Mouse (Mus musculus) layer of hippocampus, adult 9-11 months (tissue): ENCODE measurements around the gene 1700009N14Rik.

ENCODE experiments used
- DNase-seq: peaks from one replicate; pipeline ENCODE4 v3.0.0; 2022

Gene 1700009N14Rik

DNA sequence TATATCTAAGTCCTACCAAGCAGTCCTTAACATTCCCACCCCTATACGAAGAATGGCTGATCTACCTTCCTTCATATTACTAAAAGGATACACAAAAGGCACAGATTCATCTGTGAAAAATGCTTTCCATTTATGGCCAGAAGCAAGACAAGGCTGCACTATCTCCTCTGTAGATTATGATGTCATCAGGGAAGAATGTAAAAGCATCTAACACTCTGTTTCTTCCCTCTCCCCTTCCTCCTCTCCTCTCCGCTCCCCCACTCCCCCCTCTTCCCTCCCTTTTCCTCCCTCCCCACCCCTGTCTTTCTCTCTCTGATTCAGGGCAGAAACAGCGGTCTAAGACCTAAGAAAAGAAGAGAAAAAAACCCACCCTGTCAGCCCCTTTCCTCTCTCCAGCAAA is at the start of gene 1700009N14Rik:
TSS of gene 1700009N14Rik (plus strand) at position 227 of the 400 bp plus-strand sequence.
- no peak for DNase-seq

DNA sequence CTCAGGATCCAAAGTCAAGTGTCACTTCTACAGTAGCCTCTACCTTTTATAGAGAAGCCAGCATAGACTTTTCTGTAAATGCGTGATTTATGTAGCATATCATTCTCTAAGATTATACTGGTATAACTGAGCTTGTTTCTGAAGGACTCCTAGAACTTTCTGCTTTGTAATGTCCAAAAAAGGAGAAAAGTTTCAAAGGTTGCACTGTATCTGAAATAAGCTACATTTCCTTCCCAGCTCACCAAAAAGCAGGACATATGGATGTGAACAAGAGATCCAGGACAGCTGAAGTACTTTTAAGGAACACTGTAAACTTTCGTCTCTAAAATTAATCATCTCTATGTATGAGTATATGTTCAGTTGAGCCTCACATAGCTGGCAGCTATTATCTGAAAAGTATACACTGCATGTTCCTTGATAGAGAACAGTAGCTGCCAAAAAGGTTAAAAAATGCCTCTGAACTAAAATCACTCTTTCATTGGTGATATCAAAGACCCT is 12.2 kb upstream of the 1700009N14Rik start:
- DNase-seq: no peak

DNA sequence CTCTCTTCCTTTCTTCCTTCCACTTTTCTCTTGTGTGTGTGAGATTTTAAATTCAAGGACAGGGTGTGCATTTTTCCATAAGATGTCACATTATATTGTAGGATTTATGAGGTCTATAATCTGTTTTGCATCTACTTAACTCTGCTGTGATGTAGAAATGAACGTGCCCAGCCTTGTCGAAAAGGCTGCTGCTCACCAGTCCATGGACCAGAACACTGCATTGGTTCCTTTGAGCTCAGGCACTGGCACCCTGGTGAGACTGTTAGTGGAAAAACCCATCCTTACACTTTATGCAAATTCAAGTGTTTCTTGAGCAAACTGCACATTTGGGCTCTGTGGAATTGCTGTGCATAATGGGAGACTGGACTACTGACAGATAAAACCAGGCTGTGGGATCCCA is 24.2 kb downstream of the 1700009N14Rik start:
- DNase-seq: no peak

DNA sequence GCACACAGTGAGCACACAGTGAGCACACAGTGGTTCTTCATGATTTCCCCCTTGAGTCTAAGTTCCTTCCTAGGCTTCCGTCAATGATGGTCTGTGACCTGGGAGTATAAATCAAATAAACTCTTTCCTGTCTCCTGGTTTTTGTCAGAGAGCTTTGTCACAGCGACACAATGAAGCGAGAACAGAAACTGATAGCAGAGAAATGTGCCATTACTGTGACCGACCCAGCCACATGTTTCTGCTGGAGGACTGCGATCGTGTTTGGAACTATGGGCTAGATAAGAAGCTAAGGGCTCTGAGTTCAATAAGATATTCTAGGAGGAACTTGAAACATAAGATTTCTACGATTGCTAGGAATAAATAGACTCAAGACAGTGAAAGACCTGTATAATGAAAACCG is 36.3 kb downstream of the 1700009N14Rik start:
- DNase-seq: no peak

DNA sequence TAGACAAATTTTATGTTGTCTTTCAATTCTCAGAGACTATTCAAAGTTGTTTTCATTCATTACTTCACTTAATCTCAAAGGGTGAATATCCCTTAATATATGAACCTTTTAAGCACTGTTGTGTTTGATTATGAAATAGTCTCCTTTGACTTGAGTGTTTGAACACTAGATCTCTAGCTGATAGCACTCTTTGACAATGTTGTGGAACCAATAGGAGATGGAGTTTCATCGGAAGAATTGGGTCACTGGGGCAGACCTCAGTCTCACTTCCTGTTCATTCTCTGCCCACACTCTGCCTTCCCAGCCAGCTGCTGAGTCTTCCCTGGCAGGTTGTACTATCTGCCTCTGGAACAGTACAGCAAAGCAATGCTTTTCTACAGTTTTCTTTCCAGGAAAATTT is 43.5 kb downstream of the 1700009N14Rik start:
- DNase-seq: no peak

DNA sequence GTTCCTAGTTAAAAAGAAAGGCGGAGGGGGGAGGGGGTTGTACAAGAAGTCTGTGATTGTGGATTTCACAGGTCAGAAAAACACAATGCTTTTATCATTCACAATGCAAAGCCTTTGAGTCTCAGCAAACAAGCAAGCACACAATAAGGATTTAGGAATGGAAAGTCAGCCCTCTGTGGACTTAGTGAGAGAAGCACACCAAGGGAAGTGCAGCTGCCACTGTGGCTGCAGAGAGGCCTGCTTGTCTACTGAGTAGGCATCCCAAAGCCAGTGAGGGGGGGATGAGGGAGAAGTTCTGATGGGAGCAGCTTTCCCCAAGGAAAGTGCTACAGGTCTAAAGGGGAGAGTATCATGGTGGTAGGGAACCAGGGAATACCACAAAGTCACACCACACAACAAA is 45.8 kb downstream of the 1700009N14Rik start:
- DNase-seq: no peak
